Mouse (Mus musculus) embryonic facial prominence, embryonic 11.5 days (tissue): ENCODE results near the gene Aak1. TPM values are rescaled to one million over a fixed set of nuclear protein-coding genes. Genes with fewer than 3 reads are reported as not detected.

Experiments
- ATAC-seq: fragments of 200-750 bp; cut with Nextera tagmentation; replicated peaks from 2 replicates; pipeline ENCODE4 v1.8.0; 2017; ENCODE audit warnings: low read depth; ENCODE audit not compliant: insufficient number of reproducible peaks, low FRiP score, low TSS enrichment
- DNase-seq: peaks from one replicate; pipeline ENCODE4 v3.0.0-alpha.2; 2015; ENCODE audit warnings: low spot score
- H3K27ac ChIP-seq: fragments of 300-500 bp; sonication (generic); replicated peaks from 2 replicates; pipeline ENCODE4 v1.5.1; 2014; ENCODE audit warnings: mild to moderate bottlenecking, low read depth, low read length, control low read depth
- H3K27me3 ChIP-seq: fragments of 300-500 bp; sonication (generic); 2 replicates; pipeline ENCODE4 v1.6.1; 2014; ENCODE audit warnings: mild to moderate bottlenecking, low read length, moderate library complexity, mixed read lengths; ENCODE audit not compliant: control insufficient read depth, insufficient read depth
- H3K36me3 ChIP-seq: fragments of 300-500 bp; sonication (generic); replicated peaks from 2 replicates; pipeline ENCODE4 v1.6.1; 2014; ENCODE audit warnings: low read depth, mild to moderate bottlenecking, low read length, moderate library complexity, mixed read lengths; ENCODE audit not compliant: control insufficient read depth, insufficient read depth
- H3K4me1 ChIP-seq: fragments of 300-500 bp; sonication (generic); 2 replicates; pipeline ENCODE4 v1.6.1; 2014; ENCODE audit warnings: low read length, mixed read lengths; ENCODE audit not compliant: control insufficient read depth, insufficient read depth
- H3K4me2 ChIP-seq: fragments of 300-500 bp; sonication (generic); 2 replicates; pipeline ENCODE4 v1.6.1; 2014; ENCODE audit warnings: low read depth, mild to moderate bottlenecking, control low read depth, low read length, moderate library complexity
- H3K4me3 ChIP-seq: fragments of 300-500 bp; sonication (generic); 2 replicates; pipeline ENCODE4 v1.5.1; 2014; ENCODE audit warnings: low read depth, low read length, control low read depth
- H3K9ac ChIP-seq: fragments of 300-500 bp; sonication (generic); replicated peaks from 2 replicates; pipeline ENCODE4 v1.6.1; 2014; ENCODE audit warnings: mild to moderate bottlenecking, control low read depth, low read length
- H3K9me3 ChIP-seq: fragments of 300-500 bp; sonication (generic); replicated peaks from 2 replicates; pipeline ENCODE4 v1.6.1; 2016; ENCODE audit warnings: mild to moderate bottlenecking, low read length, inconsistent platforms, mixed read lengths; ENCODE audit not compliant: control insufficient read depth
- WGBS: fragments of 180-500 bp; shearing (Covaris S2); extraction: QIAGEN DNeasy Blood & Tissue Kit; methylation state at CpG from one replicate; pipeline ENCODE4 v1.1.7; 2014; 5-methylcytosine and 5-hydroxymethylcytosine counted together
- polyA plus RNA-seq: library from polyadenylated mRNA; unstranded; fragments of >200 nt; fragmentation: Nextera tagmentation; extraction: Ambion mirVana; gene quantifications from 2 replicates; pipeline ENCODE4 v1.2.1, GENCODE M21; 2014

Gene Aak1
- polyA plus RNA-seq, 1 experiment from 2014 or later = 17.3 TPM

- no peak for DNase-seq
- no peak for ATAC-seq
- Histone ChIP-seq H3K27me3 (no peaks in the 10 kb centered on the region), H3K9me3 (no peaks in the 10 kb centered on the region), H3K36me3 (no peaks in the 10 kb centered on the region; the same call in 1 of the 2 replicates), H3K4me2 (no peak overlapping the region), H3K4me3 (no peak overlapping the region), H3K9ac (no peak overlapping the region), H3K4me1 (no peaks in the 10 kb centered on the region), H3K27ac (no peak overlapping the region)
- 71% methylated on average over 1 of the region's 1 CpGs for WGBS
These were observed 101.5 kb downstream of the Aak1 start for GRCm38 (mm10) chr6:86950733-86951255.

GRCm38 (mm10) chr6:86955741-86956140 is 106.4 kb downstream of the Aak1 start:
- no peak overlapping the region for H3K4me3 ChIP-seq
- peaks cover 3% of the 10 kb centered on the region for H3K36me3 ChIP-seq
- DNase-seq = no peak
- no peak for ATAC-seq
- H3K27me3 ChIP-seq = no peaks in the 10 kb centered on the region
- H3K4me2 ChIP-seq = no peak overlapping the region
- no peak overlapping the region for H3K27ac ChIP-seq
- 81% methylated on average over 3 of the region's 3 CpGs for WGBS
- no peaks in the 10 kb centered on the region for H3K4me1 ChIP-seq
- no peaks in the 10 kb centered on the region for H3K9me3 ChIP-seq
- no peak overlapping the region for H3K9ac ChIP-seq

- H3K9me3 ChIP-seq = no peaks in the 10 kb centered on the region
- H3K9ac ChIP-seq = no peak overlapping the region
- no peak overlapping the region for H3K4me3 ChIP-seq
- no peak overlapping the region for H3K4me2 ChIP-seq
- H3K36me3 ChIP-seq = peaks cover 5% of the 10 kb centered on the region
- H3K4me1 ChIP-seq = no peaks in the 10 kb centered on the region
- DNase-seq (no peak), ATAC-seq (no peak)
- no peaks in the 10 kb centered on the region for H3K27me3 ChIP-seq
- no peak overlapping the region for H3K27ac ChIP-seq
These were observed 106.9 kb downstream of the Aak1 start for GRCm38 (mm10) chr6:86956206-86956605.

- H3K27ac ChIP-seq = no peak overlapping the region
- H3K9ac ChIP-seq = no peak overlapping the region
- DNase-seq (no peak), ATAC-seq (no peak)
- H3K4me1 ChIP-seq = no peaks in the 10 kb centered on the region
- H3K9me3 ChIP-seq = no peaks in the 10 kb centered on the region
- H3K4me2 ChIP-seq = no peak overlapping the region
- no peak overlapping the region for H3K4me3 ChIP-seq
- H3K27me3 ChIP-seq = no peaks in the 10 kb centered on the region
- WGBS = 87% methylated on average over 1 of the region's 1 CpGs
- peaks cover 5% of the 10 kb centered on the region for H3K36me3 ChIP-seq
These were observed 109.7 kb downstream of the Aak1 start for GRCm38 (mm10) chr6:86959006-86959405.

GRCm38 (mm10) chr6:86963987-86964685 is 114.8 kb downstream of the Aak1 start:
- H3K27me3 ChIP-seq = no peaks in the 10 kb centered on the region
- H3K9me3 ChIP-seq = no peaks in the 10 kb centered on the region
- H3K36me3 ChIP-seq = peaks cover 3% of the 10 kb centered on the region
- ATAC-seq (no peak), DNase-seq (no peak)
- H3K27ac ChIP-seq = no peak overlapping the region
- WGBS = 90% methylated on average over 7 of the region's 7 CpGs
- H3K4me2 ChIP-seq = no peak overlapping the region
- no peak overlapping the region for H3K4me3 ChIP-seq
- H3K9ac ChIP-seq = no peak overlapping the region
- no peaks in the 10 kb centered on the region for H3K4me1 ChIP-seq

- H3K4me2 ChIP-seq = no peak overlapping the region
- H3K27me3 ChIP-seq = no peaks in the 10 kb centered on the region
- H3K4me1 ChIP-seq = no peaks in the 10 kb centered on the region
- WGBS = 82% methylated on average over 2 of the region's 2 CpGs
- H3K36me3 ChIP-seq = no peaks in the 10 kb centered on the region
- ATAC-seq (no peak), DNase-seq (no peak)
- no peak overlapping the region for H3K4me3 ChIP-seq
- no peak overlapping the region for H3K9ac ChIP-seq
- H3K27ac ChIP-seq = no peak overlapping the region
- no peaks in the 10 kb centered on the region for H3K9me3 ChIP-seq
These were observed 117.8 kb downstream of the Aak1 start for GRCm38 (mm10) chr6:86967166-86967565.

GRCm38 (mm10) chr6:86973956-86974355 is 124.6 kb downstream of the Aak1 start:
- Histone ChIP-seq H3K4me2 (no peak overlapping the region), H3K27me3 (no peaks in the 10 kb centered on the region), H3K4me3 (no peak overlapping the region), H3K4me1 (no peaks in the 10 kb centered on the region), H3K36me3 (no peaks in the 10 kb centered on the region), H3K9me3 (no peaks in the 10 kb centered on the region), H3K9ac (no peak overlapping the region), H3K27ac (no peak overlapping the region)
- ATAC-seq (no peak), DNase-seq (no peak)
- WGBS = 94% methylated on average over 4 of the region's 4 CpGs

GRCm38 (mm10) chr6:86978156-86978908 is 129.0 kb downstream of the Aak1 start:
- no peak for ATAC-seq

More at GRCm38 (mm10) chr6:86978156-86978908, 129.0 kb downstream of the Aak1 start:
- Histone ChIP-seq H3K27ac (no peak overlapping the region), H3K36me3 (no peaks in the 10 kb centered on the region), H3K9me3 (no peaks in the 10 kb centered on the region), H3K9ac (no peak overlapping the region), H3K27me3 (no peaks in the 10 kb centered on the region), H3K4me1 (no peaks in the 10 kb centered on the region), H3K4me2 (no peak overlapping the region), H3K4me3 (no peak overlapping the region)
- no peak for DNase-seq
- WGBS = 85% methylated on average over 8 of the region's 8 CpGs
